Mouse (Mus musculus): Measurements from ENCODE around the gene Wwox. TPM values are rescaled to one million over a fixed set of nuclear protein-coding genes. Genes with fewer than 3 reads are reported as not detected.

Wwox gene
- polyA plus RNA-seq, 2 experiments from 2014 or later = 9.2 to 11.6 TPM

GRCm38 (mm10) chr8:114600196-114600595 lies 160.7 kb downstream of the Wwox start:
- ATAC-seq = no peak

GRCm38 (mm10) chr8:114603046-114603445 lies 163.6 kb downstream of the Wwox start:
- ATAC-seq = no peak

- ATAC-seq = no peak
Observed at GRCm38 (mm10) chr8:114603561-114603960, 164.1 kb downstream of the Wwox start.

- ATAC-seq = no peak
Observed at GRCm38 (mm10) chr8:114604315-114604714, 164.9 kb downstream of the Wwox start.

- no peak for ATAC-seq
Observed at GRCm38 (mm10) chr8:114605651-114606050, 166.2 kb downstream of the Wwox start.

GRCm38 (mm10) chr8:114609330-114609729 lies 169.9 kb downstream of the Wwox start:
- no peak for ATAC-seq

GRCm38 (mm10) chr8:114611075-114611474 lies 171.6 kb downstream of the Wwox start:
- no peak for ATAC-seq

- no peak for ATAC-seq
Observed at GRCm38 (mm10) chr8:114612091-114612490, 172.6 kb downstream of the Wwox start.

GRCm38 (mm10) chr8:114615413-114615812 lies 176.0 kb downstream of the Wwox start:
- ATAC-seq = no peak

GRCm38 (mm10) chr8:114615908-114616307 lies 176.5 kb downstream of the Wwox start:
- no peak for ATAC-seq

- no peak for ATAC-seq
Observed at GRCm38 (mm10) chr8:114618908-114619508, 179.6 kb downstream of the Wwox start.

- no peak for ATAC-seq
Observed at GRCm38 (mm10) chr8:114625402-114625801, 185.9 kb downstream of the Wwox start.

- ATAC-seq = no peak
Observed at GRCm38 (mm10) chr8:114626897-114627296, 187.4 kb downstream of the Wwox start.

- no peak for ATAC-seq
Observed at GRCm38 (mm10) chr8:114629719-114630118, 190.3 kb downstream of the Wwox start.

GRCm38 (mm10) chr8:114631087-114631486 lies 191.6 kb downstream of the Wwox start:
- ATAC-seq = no peak

GRCm38 (mm10) chr8:114634151-114634550 lies 194.7 kb downstream of the Wwox start:
- ATAC-seq = no peak

- ATAC-seq = no peak
Observed at GRCm38 (mm10) chr8:114634669-114635410, 195.4 kb downstream of the Wwox start.

- ATAC-seq = no peak
Observed at GRCm38 (mm10) chr8:114636376-114636775, 196.9 kb downstream of the Wwox start.

GRCm38 (mm10) chr8:114641809-114642208 lies 202.4 kb downstream of the Wwox start:
- no peak for ATAC-seq

- ATAC-seq = no peak
Observed at GRCm38 (mm10) chr8:114650789-114651188, 211.3 kb downstream of the Wwox start.

- no peak for ATAC-seq
Observed at GRCm38 (mm10) chr8:114657789-114658188, 218.3 kb downstream of the Wwox start.

GRCm38 (mm10) chr8:114658475-114658874 lies 219.0 kb downstream of the Wwox start:
- ATAC-seq = no peak

GRCm38 (mm10) chr8:114663053-114663452 lies 223.6 kb downstream of the Wwox start:
- no peak for ATAC-seq

GRCm38 (mm10) chr8:114665521-114665920 lies 226.1 kb downstream of the Wwox start:
- ATAC-seq = no peak

Data from activated CD4-positive, CD25-positive, alpha-beta regulatory T cell, adult 4 months (primary cell).